Mouse (Mus musculus): ENCODE measurements around the gene Tada2b.

Gene Tada2b

GRCm38 (mm10) chr5:36444611-36445010 lies 39.5 kb downstream of the Tada2b start:
- no peak for DNase-seq (ENCODE audit: low read depth)

DNA sequence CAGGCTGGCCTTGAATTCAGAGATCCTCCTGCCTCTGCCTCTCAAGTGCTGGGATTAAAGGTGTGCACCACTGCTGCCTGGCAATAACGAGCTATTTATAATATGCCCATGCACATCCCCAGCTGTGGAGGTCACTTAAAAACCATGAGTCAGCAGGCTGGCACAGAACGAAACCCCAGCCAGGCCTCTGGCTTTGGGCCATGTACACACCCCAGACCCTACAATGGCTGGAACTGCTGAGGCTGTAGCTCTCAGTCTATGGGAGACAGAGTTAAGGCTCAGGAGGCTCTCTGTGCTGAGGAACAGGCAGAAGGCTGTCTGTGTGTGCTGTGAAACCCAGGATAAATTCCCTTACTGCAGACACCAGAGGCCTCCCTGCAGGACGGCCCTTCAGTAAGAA lies 43.3 kb downstream of the Tada2b start:
- DNase-seq (ENCODE audit: low read depth) = no peak

DNA sequence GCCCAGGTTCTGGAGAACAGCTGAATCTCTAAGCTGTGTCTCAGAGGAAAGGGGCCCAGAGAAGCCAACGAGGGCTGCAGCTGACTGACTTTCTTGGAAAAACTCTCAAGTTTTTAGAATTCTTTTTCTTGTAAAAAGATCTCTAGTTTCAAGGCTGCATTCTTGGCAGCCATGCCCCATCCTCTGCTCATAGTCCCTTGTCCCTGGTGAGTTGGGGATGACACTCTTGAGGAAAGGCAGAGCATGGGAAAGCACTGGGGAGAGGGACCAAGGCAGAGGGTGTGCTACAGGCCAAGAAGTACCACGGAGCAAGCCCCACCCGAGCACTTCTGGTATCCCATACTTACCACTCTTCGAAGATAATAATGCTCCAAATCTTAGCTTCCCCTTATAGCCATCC lies 47.2 kb downstream of the Tada2b start:
- DNase-seq (ENCODE audit: low read depth) = no peak

GRCm38 (mm10) chr5:36434398-36434967 lies 49.6 kb downstream of the Tada2b start:
- no peak for DNase-seq (ENCODE audit: low read depth)

DNA sequence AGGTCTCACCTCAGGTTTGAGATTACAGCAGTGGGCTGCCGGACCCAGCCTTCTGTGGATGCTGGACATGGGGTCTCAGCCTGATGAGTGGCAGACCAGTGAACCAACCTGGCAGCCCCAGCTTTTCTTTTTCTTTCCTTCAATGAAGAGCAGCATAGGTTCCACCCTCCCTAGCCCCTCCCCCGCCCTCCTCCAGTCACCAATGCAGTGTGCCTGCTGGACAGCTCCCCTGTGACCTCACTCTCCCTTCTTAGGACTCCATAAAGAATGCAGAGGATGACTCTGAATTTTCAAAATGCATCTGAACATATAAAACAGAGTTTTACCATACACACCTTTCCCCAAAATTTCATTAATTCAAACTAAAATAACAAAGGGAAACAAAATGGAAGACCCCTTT lies 52.4 kb downstream of the Tada2b start:
- no peak for DNase-seq (ENCODE audit: low read depth)

- DNase-seq (ENCODE audit: low read depth) = no peak
Observed at GRCm38 (mm10) chr5:36429551-36429950, 54.5 kb downstream of the Tada2b start.

- DNase-seq (ENCODE audit: low read depth) = no peak
Observed at GRCm38 (mm10) chr5:36427831-36428230, 56.3 kb downstream of the Tada2b start.

DNA sequence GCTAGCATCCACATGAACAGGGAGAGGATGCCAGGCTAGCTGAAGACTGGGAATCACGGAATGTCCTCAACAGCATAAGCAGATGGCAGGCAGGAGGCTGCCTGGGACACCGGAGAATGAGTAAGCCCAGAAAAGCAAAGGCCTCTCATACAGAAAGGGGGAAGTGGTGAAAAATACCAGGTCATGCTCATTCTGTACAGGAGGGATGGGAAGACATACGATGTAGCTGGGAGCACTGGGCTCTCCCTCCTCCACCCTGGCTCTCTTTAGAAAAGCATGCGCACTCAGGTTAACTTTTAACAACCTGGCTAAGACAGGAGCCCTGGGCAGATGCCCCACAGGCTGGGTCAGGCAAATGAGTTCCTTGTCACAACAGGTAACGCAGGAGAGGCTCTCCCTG lies 57.7 kb downstream of the Tada2b start:
- DNase-seq (ENCODE audit: low read depth) = no peak

DNA sequence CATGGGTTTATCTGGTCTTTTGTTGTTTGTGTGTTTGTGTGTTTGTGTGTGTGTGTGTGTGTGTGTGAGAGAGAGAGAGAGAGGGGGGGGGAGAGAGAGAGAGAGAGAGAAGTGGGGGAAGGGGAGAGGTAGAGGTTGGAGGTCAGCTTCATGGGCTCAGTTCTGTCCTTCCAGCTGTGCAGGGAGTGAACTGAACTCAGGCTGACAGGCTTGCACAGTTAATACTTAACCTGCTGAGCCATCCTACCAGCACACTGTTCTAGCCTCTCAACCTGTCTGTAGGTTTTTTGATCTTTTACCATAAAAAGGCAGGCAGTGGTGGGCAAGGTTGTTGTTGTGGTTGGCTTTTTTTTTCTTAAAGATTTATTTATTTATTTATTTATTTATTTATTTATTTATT lies 59.4 kb downstream of the Tada2b start:
- DNase-seq (ENCODE audit: low read depth) = no peak

Measured in fibroblast of lung, adult 2 months (primary cell).